Mouse (Mus musculus) MEL (cell line): Measurements from ENCODE around the gene Glt8d1. TPM values are rescaled to one million over a fixed set of nuclear protein-coding genes. Genes with fewer than 3 reads are reported as not detected.

Experiments used
- DNase-seq: peaks from one replicate; pipeline ENCODE4 v3.0.0; 2011; ENCODE audit warnings: low read depth, low spot score
- H3K27ac ChIP-seq: 2 replicates; pipeline ENCODE4 v1.5.1; 2012; ENCODE audit warnings: low read depth, mild to moderate bottlenecking, control low read depth, low read length, moderate library complexity; ENCODE audit not compliant: control insufficient read depth
- H3K27me3 ChIP-seq, 2 experiments: fragments of 150-350 bp in 1 of 2; sonication (generic) in 1 of 2; 2 replicates each; pipeline ENCODE4 v1.6.1; 2012; ENCODE audit warnings: low read length in 2 of 2, mild to moderate bottlenecking in 2 of 2, improper control_type of control experiment in 1 of 2, moderate library complexity in 1 of 2; ENCODE audit not compliant: insufficient read depth in 2 of 2, control insufficient read depth in 1 of 2
- H3K36me3 ChIP-seq, 2 experiments: 2 replicates each; pipeline ENCODE4 v1.6.1; 2012 to 2014; ENCODE audit warnings: low read length in 2 of 2, improper control_type of control experiment in 1 of 2, inconsistent platforms in 1 of 2, mild to moderate bottlenecking in 1 of 2; ENCODE audit not compliant: insufficient read depth in 2 of 2, control insufficient read depth in 1 of 2
- H3K4me1 ChIP-seq, 2 experiments: fragments of 150-350 bp in 1 of 2; sonication (generic) in 1 of 2; 2 replicates each; pipeline ENCODE4 v1.6.1; 2012; ENCODE audit warnings: low read length in 2 of 2, improper control_type of control experiment in 1 of 2, mild to moderate bottlenecking in 1 of 2; ENCODE audit not compliant: insufficient read depth in 2 of 2, control insufficient read depth in 1 of 2
- H3K4me3 ChIP-seq, 2 experiments: fragments of 150-350 bp in 1 of 2; sonication (generic) in 1 of 2; 2 replicates each; pipeline ENCODE4 v1.5.1; 2012; ENCODE audit warnings: low read depth in 2 of 2, low read length in 2 of 2, mild to moderate bottlenecking in 2 of 2, moderate library complexity in 2 of 2, control low read depth in 1 of 2, improper control_type of control experiment in 1 of 2; ENCODE audit not compliant: control insufficient read depth in 1 of 2, insufficient read depth in 1 of 2
- H3K79me2 ChIP-seq: 2 replicates; pipeline ENCODE4 v1.6.1; 2012; ENCODE audit warnings: mild to moderate bottlenecking, low read length, moderate library complexity; ENCODE audit not compliant: control insufficient read depth, poor library complexity, insufficient read depth
- H3K9ac ChIP-seq: 2 replicates; pipeline ENCODE4 v1.6.1; 2012; ENCODE audit warnings: low read depth, mild to moderate bottlenecking, control low read depth, low read length, moderate library complexity; ENCODE audit not compliant: control insufficient read depth, poor library complexity, severe bottlenecking
- H3K9me3 ChIP-seq: fragments of 150-350 bp; sonication (generic); replicated peaks from 2 replicates; pipeline ENCODE4 v1.6.1; 2012; ENCODE audit warnings: mild to moderate bottlenecking, low read length, improper control_type of control experiment, moderate library complexity; ENCODE audit not compliant: insufficient read depth
- CHD1 ChIP-seq: IDR thresholded peaks from 2 replicates; pipeline ENCODE4 v1.6.1; 2012; ENCODE audit warnings: low read depth, mild to moderate bottlenecking, inconsistent platforms, low read length, improper control_type of control experiment
- CTCF ChIP-seq, 3 experiments: IDR thresholded peaks in 2 of 3; conservative IDR thresholded peaks in 1 of 3; 2 replicates each; pipeline ENCODE4 v1.5.1; 2011 to 2012; ENCODE audit warnings: low read length in 3 of 3, low read depth in 2 of 3, mild to moderate bottlenecking in 2 of 3, improper control_type of control experiment in 1 of 3, inconsistent platforms in 1 of 3, mixed read lengths in 1 of 3, moderate library complexity in 1 of 3; ENCODE audit not compliant: control insufficient read depth in 1 of 3, insufficient read depth in 1 of 3, poor library complexity in 1 of 3, severe bottlenecking in 1 of 3
- GABPA ChIP-seq: IDR thresholded peaks from 2 replicates; pipeline ENCODE4 v1.6.1; 2012; ENCODE audit warnings: low read depth, mild to moderate bottlenecking, inconsistent platforms, low read length, improper control_type of control experiment, moderate library complexity
- JUND ChIP-seq: IDR thresholded peaks from 2 replicates; pipeline ENCODE4 v1.6.1; 2011; ENCODE audit warnings: low read depth, mild to moderate bottlenecking, improper control_type of control experiment, low read length
- MAFK ChIP-seq: IDR thresholded peaks from 2 replicates; pipeline ENCODE4 v1.6.1; 2011; ENCODE audit warnings: low read depth, mild to moderate bottlenecking, low read length, improper control_type of control experiment, borderline replicate concordance
- MAX ChIP-seq: IDR thresholded peaks from 2 replicates; pipeline ENCODE4 v1.6.1; 2011; ENCODE audit warnings: low read length, improper control_type of control experiment
- MAZ ChIP-seq: IDR thresholded peaks from 2 replicates; pipeline ENCODE4 v1.6.1; 2012; ENCODE audit warnings: low read depth, mild to moderate bottlenecking, inconsistent platforms, low read length, improper control_type of control experiment
- MEF2A ChIP-seq: IDR thresholded peaks from 2 replicates; pipeline ENCODE4 v1.6.1; 2014; ENCODE audit warnings: low read depth, mild to moderate bottlenecking, inconsistent platforms, low read length, improper control_type of control experiment; ENCODE audit not compliant: poor library complexity, insufficient replicate concordance, severe bottlenecking; ENCODE audit errors: extremely low read depth
- MYB ChIP-seq: IDR thresholded peaks from 2 replicates; pipeline ENCODE4 v1.6.1; 2011; ENCODE audit warnings: mild to moderate bottlenecking, low read depth, low read length, improper control_type of control experiment
- NRF1 ChIP-seq: IDR thresholded peaks from 2 replicates; pipeline ENCODE4 v1.6.1; 2014; ENCODE audit warnings: low read depth, mild to moderate bottlenecking, inconsistent platforms, low read length, improper control_type of control experiment, moderate library complexity; ENCODE audit not compliant: poor library complexity, insufficient read depth, severe bottlenecking
- POLR2A ChIP-seq, 2 experiments: IDR thresholded peaks; 2 replicates each; pipeline ENCODE4 v1.6.1; 2011 to 2012; ENCODE audit warnings: low read length in 2 of 2, mild to moderate bottlenecking in 2 of 2, control low read depth in 1 of 2, improper control_type of control experiment in 1 of 2, low read depth in 1 of 2, moderate library complexity in 1 of 2; ENCODE audit not compliant: control insufficient read depth in 1 of 2, insufficient read depth in 1 of 2, poor library complexity in 1 of 2
- POLR2AphosphoS2 ChIP-seq: IDR thresholded peaks from 2 replicates; pipeline ENCODE4 v1.6.1; 2011; ENCODE audit warnings: low read length, improper control_type of control experiment
- RAD21 ChIP-seq: IDR thresholded peaks from 2 replicates; pipeline ENCODE4 v1.6.1; 2011; ENCODE audit warnings: mild to moderate bottlenecking, low read depth, low read length, improper control_type of control experiment
- TAL1 ChIP-seq: IDR thresholded peaks from 2 replicates; pipeline ENCODE4 v1.6.1; 2012; ENCODE audit warnings: mild to moderate bottlenecking, inconsistent platforms, low read length, moderate library complexity, mixed read lengths
- USF1 ChIP-seq: IDR thresholded peaks from 2 replicates; pipeline ENCODE4 v1.6.1; 2014; ENCODE audit warnings: low read depth, mild to moderate bottlenecking, inconsistent platforms, low read length, improper control_type of control experiment, moderate library complexity
- ZKSCAN1 ChIP-seq: IDR thresholded peaks from 2 replicates; pipeline ENCODE4 v1.6.1; 2012; ENCODE audit warnings: low read depth, mild to moderate bottlenecking, inconsistent platforms, low read length, improper control_type of control experiment, moderate library complexity
- polyA plus RNA-seq, 2 experiments: library from polyadenylated mRNA; stranded (reverse) in 1 of 2; unstranded in 1 of 2; fragments of >175 nt in 1 of 2; fragments of >200 nt in 1 of 2; gene quantifications; 2 replicates each; pipeline versions ENCODE4 v1.2.1 to v1.2.4; 2012; ENCODE audit warnings: low replicate concordance in 2 of 2, low read depth in 1 of 2; ENCODE audit not compliant: insufficient read length in 2 of 2, insufficient read depth in 1 of 2, missing spikeins in 1 of 2
- total RNA-seq: library from RNA; depleted of rRNA; stranded (reverse); fragments of 300-350 nt; gene quantifications from 2 replicates; pipeline ENCODE4 v1.2.3, GENCODE M21; 2012

The Glt8d1 gene
- total and polyA plus RNA-seq, 3 experiments, result 15.6 to 19.2 TPM; not detected in 1

DNA sequence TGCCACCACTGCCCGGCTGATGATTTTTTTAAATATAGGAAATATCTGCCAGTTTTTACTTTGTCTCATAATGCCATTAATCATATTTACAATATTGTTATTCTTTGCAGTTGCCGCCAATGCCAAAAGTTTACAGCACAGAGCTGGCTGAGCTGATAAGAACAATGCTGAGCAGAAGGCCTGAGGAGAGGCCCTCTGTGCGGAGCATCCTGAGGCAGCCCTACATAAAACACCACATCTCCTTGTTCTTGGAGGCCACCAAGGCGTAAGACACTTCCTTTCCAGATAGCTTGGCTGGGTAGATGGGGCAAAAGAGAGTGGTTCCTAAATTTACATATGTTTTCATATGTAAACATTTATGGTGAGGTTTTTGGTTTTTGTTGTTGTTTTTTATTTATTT lies 42.2 kb upstream of the Glt8d1 start:
- no peaks in the 10 kb centered on the region for H3K4me1 ChIP-seq
- TF ChIP-seq POLR2AphosphoS2 (no peak), MAZ (no peak), POLR2A (IDR thresholded peaks at IDR 0.05; ENCODE audit: control insufficient read depth in 1 of 2, insufficient read depth in 1 of 2, low read depth in 1 of 2, low read length in 2 of 2, poor library complexity in 1 of 2) (no peak), USF1 (no peak), CHD1 (no peak), JUND (no peak)
- H3K27me3 ChIP-seq, result no peaks in the 10 kb centered on the region
- no peaks in the 10 kb centered on the region for H3K79me2 ChIP-seq
- H3K36me3 ChIP-seq, result no peaks in the 10 kb centered on the region
- no peak overlapping the region for H3K27ac ChIP-seq
- DNase-seq, result peak; percentile 15
- no peak overlapping the region for H3K4me3 ChIP-seq
- no peaks in the 10 kb centered on the region for H3K9me3 ChIP-seq
- H3K9ac ChIP-seq, result no peak overlapping the region

DNA sequence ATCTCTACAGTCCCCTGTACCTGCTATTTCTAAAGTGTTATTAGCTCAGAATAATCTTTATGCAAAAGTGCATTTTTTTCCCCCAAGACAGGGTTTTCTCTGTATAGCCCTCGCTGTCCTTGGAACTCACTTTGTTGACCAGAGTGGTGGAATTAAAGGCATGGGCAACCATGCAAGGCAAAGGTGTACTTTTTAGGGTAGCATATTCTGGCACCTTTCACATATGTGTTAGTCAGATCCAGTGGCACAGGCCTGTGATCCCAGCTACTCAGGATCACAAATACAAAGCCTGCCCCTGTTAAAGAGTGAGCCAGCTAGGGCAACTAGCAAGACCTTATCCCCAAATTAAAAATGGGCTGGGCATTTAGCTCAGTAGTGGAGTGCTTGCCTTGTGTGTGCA lies 40.8 kb upstream of the Glt8d1 start:
- Histone ChIP-seq H3K9ac (no peak overlapping the region), H3K36me3 (no peaks in the 10 kb centered on the region), H3K79me2 (no peaks in the 10 kb centered on the region), H3K4me3 (no peak overlapping the region), H3K4me1 (no peaks in the 10 kb centered on the region), H3K9me3 (no peaks in the 10 kb centered on the region)
- no peak for DNase-seq
- no peak for TF ChIP-seq MYB
- no peak for TF ChIP-seq TAL1
- no peak for TF ChIP-seq GABPA
- no peak for TF ChIP-seq MAFK
- no peak for TF ChIP-seq MEF2A
- TF ChIP-seq MAZ, result no peak
- TF ChIP-seq USF1, result no peak
- TF ChIP-seq, all 39 proteins: peak for 0
- H3K27ac ChIP-seq, result no peak overlapping the region
- H3K27me3 ChIP-seq, result no peaks in the 10 kb centered on the region

GRCm38 (mm10) chr14:30974204-30974603 lies 27.0 kb upstream of the Glt8d1 start:
- no peak overlapping the region for H3K27ac ChIP-seq
- no peak overlapping the region for H3K9ac ChIP-seq
- H3K4me1 ChIP-seq, result no peaks in the 10 kb centered on the region
- no peaks in the 10 kb centered on the region for H3K79me2 ChIP-seq
- H3K4me3 ChIP-seq, result no peak overlapping the region
- DNase-seq, result no peak
- TF ChIP-seq ZKSCAN1 (no peak), MAX (no peak), NRF1 (no peak), CTCF (IDR thresholded peaks at IDR 0.05 in 2 of 3, conservative IDR thresholded peaks at IDR 0.05 in 1 of 3; ENCODE audit: control insufficient read depth in 1 of 3, insufficient read depth in 1 of 3, low read depth in 2 of 3, low read length in 3 of 3, poor library complexity in 1 of 3, severe bottlenecking in 1 of 3) (no peak), RAD21 (no peak), MAZ (no peak)
- H3K36me3 ChIP-seq, result no peaks in the 10 kb centered on the region
- no peaks in the 10 kb centered on the region for H3K9me3 ChIP-seq
- H3K27me3 ChIP-seq, result no peaks in the 10 kb centered on the region
